Mouse (Mus musculus) inflammation-experienced regulatory T-cells, adult 16 weeks (primary cell): ENCODE measurements around the gene Olfr767. TPM values are rescaled to one million over a fixed set of nuclear protein-coding genes. Genes with fewer than 3 reads are reported as not detected.

Source experiments
- polyA plus RNA-seq: library from polyadenylated mRNA; unstranded; fragments of 100-300 nt; shearing (Covaris generic); gene quantifications from one replicate; pipeline ENCODE4 v1.2.1, GENCODE M21; 2017

Gene Olfr767
- not detected for polyA plus RNA-seq

GRCm38 (mm10) chr10:129082810-129083209 is at the start of gene Olfr767:
Olfr767 (minus strand) TSS chr10:129082910.

GRCm38 (mm10) chr10:129117761-129118160 is 35.1 kb upstream of the Olfr767 start, which contains the start of gene Olfr769:
Olfr769 (minus strand) TSS chr10:129117861.

GRCm38 (mm10) chr10:129099275-129099674 is 16.6 kb upstream of the Olfr767 start, which contains the start of gene Olfr768:
Olfr768 (minus strand) TSS chr10:129099375.

GRCm38 (mm10) chr10:129068877-129069276 is 13.8 kb downstream of the Olfr767 start, which contains the start of gene Olfr766-ps1:
Olfr766-ps1 (minus strand) TSS chr10:129068977.

GRCm38 (mm10) chr10:129049898-129050297 is 32.8 kb downstream of the Olfr767 start, which contains the start of gene Olfr765:
Olfr765 (minus strand) TSS chr10:129049998.

GRCm38 (mm10) chr10:129039796-129040195 is 42.9 kb downstream of the Olfr767 start, which contains the start of gene Olfr764-ps1:
Olfr764-ps1 (minus strand) TSS chr10:129039896.

Other genes with a start within 250 kb of the Olfr767 start
- gene Gdf11, start 191.2 kb downstream of the Olfr767 start, polyA plus RNA-seq = 1.2 TPM
- gene Cd63, start 181.9 kb downstream of the Olfr767 start, polyA plus RNA-seq = 1.2 TPM
- 21.9 TPM for gene Rdh5, start 160.0 kb downstream of the Olfr767 start, polyA plus RNA-seq
- gene Bloc1s1, start 158.9 kb downstream of the Olfr767 start, polyA plus RNA-seq = 196 TPM
- 9.1 TPM for gene Itga7, start 149.1 kb downstream of the Olfr767 start, polyA plus RNA-seq
- not detected for gene Mettl7b, start 121.9 kb downstream of the Olfr767 start, polyA plus RNA-seq
- not detected for gene Olfr9, start 93.5 kb downstream of the Olfr767 start, polyA plus RNA-seq
- gene Olfr763, start 72.1 kb downstream of the Olfr767 start, polyA plus RNA-seq = not detected
- gene Olfr764-ps1, start 43.0 kb downstream of the Olfr767 start, polyA plus RNA-seq = not detected
- gene Olfr765, start 32.9 kb downstream of the Olfr767 start, polyA plus RNA-seq = not detected
- not detected for gene Olfr766-ps1, start 13.9 kb downstream of the Olfr767 start, polyA plus RNA-seq
- gene Olfr768, start 16.5 kb upstream of the Olfr767 start, polyA plus RNA-seq = not detected
- gene Olfr769, start 35.0 kb upstream of the Olfr767 start, polyA plus RNA-seq = not detected
- not detected for gene Olfr770, start 56.1 kb upstream of the Olfr767 start, polyA plus RNA-seq
- gene Olfr771, start 81.8 kb upstream of the Olfr767 start, polyA plus RNA-seq = not detected
- not detected for gene Olfr772, start 95.0 kb upstream of the Olfr767 start, polyA plus RNA-seq
- not detected for gene Olfr773, start 104.5 kb upstream of the Olfr767 start, polyA plus RNA-seq
- gene Olfr774, start 153.3 kb upstream of the Olfr767 start, polyA plus RNA-seq = not detected
- not detected for gene Olfr775, start 165.5 kb upstream of the Olfr767 start, polyA plus RNA-seq
- not detected for gene Olfr776, start 176.2 kb upstream of the Olfr767 start, polyA plus RNA-seq
- not detected for gene Olfr777, start 188.6 kb upstream of the Olfr767 start, polyA plus RNA-seq
- not detected for gene Olfr780, start 235.2 kb upstream of the Olfr767 start, polyA plus RNA-seq
- gene Olfr781, start 245.9 kb upstream of the Olfr767 start, polyA plus RNA-seq = not detected